Mouse (Mus musculus): ENCODE results near the gene Prr29. TPM values are rescaled to one million over a fixed set of nuclear protein-coding genes. Genes with fewer than 3 reads are reported as not detected.

Prr29 gene
- 0.38 and 0.70 TPM in 2 replicates for polyA plus RNA-seq (2015; fragmentation: Nextera tagmentation; extraction: Ambion mirVana)

- Histone ChIP-seq H3K27ac (no peak within 1 kb of the TSS), H3K36me3 (no peaks in the 10 kb centered on the region), H3K9ac (no peak within 1 kb of the TSS), H3K4me2 (0 out of 2 replicates have a peak within 1 kb of the TSS, but pooled peaks have one; percentile 0), H3K9me3 (no peaks in the 10 kb centered on the region), H3K4me3 (no peak within 1 kb of the TSS), H3K4me1 (peaks cover 14% of the 10 kb centered on the region; the same call in 1 of the 2 replicates), H3K27me3 (no peaks in the 10 kb centered on the region)
- 38% methylated on average over 10 of the region's 10 CpGs for WGBS
- 0 out of 2 replicates have a peak, but pooled peaks have one; percentile 45 for ATAC-seq (ENCODE audit: insufficient number of reproducible peaks, low FRiP score, low TSS enrichment, low read depth)
Observed at GRCm38 (mm10) chr11:106365366-106365765, at the start of gene Prr29. Gene Prr29 (plus strand): TSS chr11:106365472.

- H3K27ac ChIP-seq = no peak overlapping the region
- peaks cover 40% of the 10 kb centered on the region for H3K4me1 ChIP-seq
- H3K27me3 ChIP-seq = no peaks in the 10 kb centered on the region
- ATAC-seq (ENCODE audit: insufficient number of reproducible peaks, low FRiP score, low TSS enrichment, low read depth) = no peak
- WGBS = 38% methylated on average over 1 of the region's 1 CpGs
- no peaks in the 10 kb centered on the region for H3K36me3 ChIP-seq
- no peak overlapping the region for H3K4me2 ChIP-seq
- H3K4me3 ChIP-seq = no peak overlapping the region
- H3K9ac ChIP-seq = no peak overlapping the region
- H3K9me3 ChIP-seq = no peaks in the 10 kb centered on the region
Observed at GRCm38 (mm10) chr11:106316416-106316815, 48.9 kb upstream of the Prr29 start.

- Histone ChIP-seq H3K27ac (no peak overlapping the region), H3K4me2 (no peak overlapping the region), H3K9me3 (no peaks in the 10 kb centered on the region), H3K36me3 (no peaks in the 10 kb centered on the region), H3K9ac (no peak overlapping the region), H3K27me3 (no peaks in the 10 kb centered on the region), H3K4me3 (no peak overlapping the region), H3K4me1 (peaks cover 40% of the 10 kb centered on the region)
- no peak for ATAC-seq (ENCODE audit: insufficient number of reproducible peaks, low FRiP score, low TSS enrichment, low read depth)
- WGBS = 62% methylated on average over 7 of the region's 7 CpGs
Observed at GRCm38 (mm10) chr11:106317801-106318200, 47.5 kb upstream of the Prr29 start.

- H3K36me3 ChIP-seq = no peaks in the 10 kb centered on the region
- peaks cover 35% of the 10 kb centered on the region for H3K4me1 ChIP-seq
- no peaks in the 10 kb centered on the region for H3K9me3 ChIP-seq
- no peak overlapping the region for H3K9ac ChIP-seq
- 63% methylated on average over 21 of the region's 21 CpGs for WGBS
- ATAC-seq (ENCODE audit: insufficient number of reproducible peaks, low FRiP score, low TSS enrichment, low read depth) = no peak
- H3K27ac ChIP-seq = no peak overlapping the region
- no peak overlapping the region for H3K4me3 ChIP-seq
- no peaks in the 10 kb centered on the region for H3K27me3 ChIP-seq
- no peak overlapping the region for H3K4me2 ChIP-seq
Observed at GRCm38 (mm10) chr11:106318406-106319366, 46.6 kb upstream of the Prr29 start.

- no peak overlapping the region for H3K4me3 ChIP-seq
- no peak overlapping the region for H3K4me2 ChIP-seq
- peaks cover 17% of the 10 kb centered on the region; the same call in 1 of the 2 replicates for H3K4me1 ChIP-seq
- no peaks in the 10 kb centered on the region for H3K9me3 ChIP-seq
- H3K27me3 ChIP-seq = no peaks in the 10 kb centered on the region
- no peak for ATAC-seq (ENCODE audit: insufficient number of reproducible peaks, low FRiP score, low TSS enrichment, low read depth)
- H3K36me3 ChIP-seq = no peaks in the 10 kb centered on the region
- H3K9ac ChIP-seq = no peak overlapping the region
- no peak overlapping the region for H3K27ac ChIP-seq
- WGBS = 82% methylated on average over 5 of the region's 5 CpGs
Observed at GRCm38 (mm10) chr11:106324858-106325257, 40.4 kb upstream of the Prr29 start.

- Histone ChIP-seq H3K4me3 (no peak overlapping the region), H3K36me3 (no peaks in the 10 kb centered on the region), H3K27ac (no peak overlapping the region), H3K4me1 (peaks cover 17% of the 10 kb centered on the region; the same call in 1 of the 2 replicates), H3K9me3 (no peaks in the 10 kb centered on the region), H3K4me2 (no peak overlapping the region), H3K9ac (no peak overlapping the region), H3K27me3 (no peaks in the 10 kb centered on the region)
- no peak for ATAC-seq (ENCODE audit: insufficient number of reproducible peaks, low FRiP score, low TSS enrichment, low read depth)
- WGBS = 68% methylated on average over 8 of the region's 8 CpGs
Observed at GRCm38 (mm10) chr11:106325566-106326206, 39.6 kb upstream of the Prr29 start.

- no peak overlapping the region for H3K9ac ChIP-seq
- no peak overlapping the region for H3K27ac ChIP-seq
- no peaks in the 10 kb centered on the region for H3K36me3 ChIP-seq
- H3K27me3 ChIP-seq = no peaks in the 10 kb centered on the region
- no peak overlapping the region for H3K4me3 ChIP-seq
- no peak overlapping the region for H3K4me2 ChIP-seq
- 85% methylated on average over 8 of the region's 8 CpGs for WGBS
- peaks cover 17% of the 10 kb centered on the region; the same call in 1 of the 2 replicates for H3K4me1 ChIP-seq
- no peak for ATAC-seq (ENCODE audit: insufficient number of reproducible peaks, low FRiP score, low TSS enrichment, low read depth)
- no peaks in the 10 kb centered on the region for H3K9me3 ChIP-seq
Observed at GRCm38 (mm10) chr11:106326475-106326874, 38.8 kb upstream of the Prr29 start.

- Histone ChIP-seq H3K4me2 (no peak overlapping the region), H3K27me3 (no peaks in the 10 kb centered on the region), H3K27ac (no peak overlapping the region), H3K4me3 (no peak overlapping the region), H3K9me3 (no peaks in the 10 kb centered on the region), H3K9ac (no peak overlapping the region), H3K36me3 (no peaks in the 10 kb centered on the region), H3K4me1 (peaks cover 17% of the 10 kb centered on the region; the same call in 1 of the 2 replicates)
- no peak for ATAC-seq (ENCODE audit: insufficient number of reproducible peaks, low FRiP score, low TSS enrichment, low read depth)
- WGBS = 41% methylated on average over 5 of the region's 5 CpGs
Observed at GRCm38 (mm10) chr11:106328521-106328920, 36.8 kb upstream of the Prr29 start.

GRCm38 (mm10) chr11:106329128-106329527 is 36.1 kb upstream of the Prr29 start:
- H3K4me1 ChIP-seq = peaks cover 17% of the 10 kb centered on the region; the same call in 1 of the 2 replicates
- no peaks in the 10 kb centered on the region for H3K27me3 ChIP-seq
- no peak overlapping the region for H3K4me2 ChIP-seq
- no peaks in the 10 kb centered on the region for H3K36me3 ChIP-seq
- H3K27ac ChIP-seq = no peak overlapping the region
- H3K4me3 ChIP-seq = no peak overlapping the region
- ATAC-seq (ENCODE audit: insufficient number of reproducible peaks, low FRiP score, low TSS enrichment, low read depth) = no peak
- 61% methylated on average over 6 of the region's 6 CpGs for WGBS
- H3K9me3 ChIP-seq = no peaks in the 10 kb centered on the region
- H3K9ac ChIP-seq = no peak overlapping the region

- ATAC-seq (ENCODE audit: insufficient number of reproducible peaks, low FRiP score, low TSS enrichment, low read depth) = no peak
- no peak overlapping the region for H3K27ac ChIP-seq
- H3K4me2 ChIP-seq = no peak overlapping the region
- H3K27me3 ChIP-seq = no peaks in the 10 kb centered on the region
- H3K9me3 ChIP-seq = no peaks in the 10 kb centered on the region
- H3K4me1 ChIP-seq = peaks cover 17% of the 10 kb centered on the region; the same call in 1 of the 2 replicates
- no peaks in the 10 kb centered on the region for H3K36me3 ChIP-seq
- no peak overlapping the region for H3K4me3 ChIP-seq
- 62% methylated on average over 7 of the region's 7 CpGs for WGBS
- H3K9ac ChIP-seq = no peak overlapping the region
Observed at GRCm38 (mm10) chr11:106329682-106330081, 35.6 kb upstream of the Prr29 start.

- no peak overlapping the region for H3K4me3 ChIP-seq
- H3K4me2 ChIP-seq = no peak overlapping the region
- H3K9me3 ChIP-seq = no peaks in the 10 kb centered on the region
- H3K27ac ChIP-seq = no peak overlapping the region
- H3K36me3 ChIP-seq = no peaks in the 10 kb centered on the region
- no peak overlapping the region for H3K9ac ChIP-seq
- no peaks in the 10 kb centered on the region for H3K27me3 ChIP-seq
- peaks cover 17% of the 10 kb centered on the region; the same call in 1 of the 2 replicates for H3K4me1 ChIP-seq
- no peak for ATAC-seq (ENCODE audit: insufficient number of reproducible peaks, low FRiP score, low TSS enrichment, low read depth)
- 37% methylated on average over 4 of the region's 4 CpGs for WGBS
Observed at GRCm38 (mm10) chr11:106332458-106332857, 32.8 kb upstream of the Prr29 start.

- Histone ChIP-seq H3K36me3 (no peaks in the 10 kb centered on the region), H3K9ac (no peak overlapping the region), H3K9me3 (no peaks in the 10 kb centered on the region), H3K27ac (no peak overlapping the region), H3K4me3 (no peak overlapping the region), H3K4me2 (no peak overlapping the region), H3K4me1 (0 out of 2 replicates have a peak, but pooled peaks cover 3% of the 10 kb centered on the region), H3K27me3 (no peaks in the 10 kb centered on the region)
- no peak for ATAC-seq (ENCODE audit: insufficient number of reproducible peaks, low FRiP score, low TSS enrichment, low read depth)
- 7% methylated on average over 2 of the region's 2 CpGs for WGBS
Observed at GRCm38 (mm10) chr11:106334066-106334465, 31.2 kb upstream of the Prr29 start.
